7 mouse cellular contexts compared by ENCODE assay signal in the genomic region with DNA sequence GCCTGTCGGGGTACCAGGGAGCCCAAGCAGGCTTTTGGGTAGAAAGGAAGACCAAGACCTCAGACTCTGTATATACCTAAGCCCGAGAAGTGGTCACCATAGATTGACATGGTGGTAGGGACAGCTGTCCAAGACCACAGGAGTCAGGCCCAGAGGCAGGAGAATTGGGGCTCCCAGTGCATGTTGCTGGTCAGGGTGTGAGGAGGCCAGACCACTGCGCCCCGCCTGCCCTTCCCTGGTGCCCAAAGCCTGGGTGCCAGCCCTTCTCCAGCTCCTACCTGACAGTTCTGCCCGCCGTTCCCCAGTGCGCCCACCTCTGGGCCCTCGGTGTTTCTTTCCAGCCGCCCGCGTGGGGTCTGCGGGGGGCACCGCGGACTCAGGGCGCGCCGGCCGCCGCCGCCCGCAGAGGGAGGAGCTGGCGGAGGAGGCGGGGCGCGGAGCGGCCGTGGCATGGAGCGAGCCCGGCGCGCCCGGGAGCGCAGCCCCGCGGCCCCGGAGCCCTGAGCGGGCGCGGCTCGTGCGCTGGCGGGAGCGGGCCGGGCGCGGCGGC. TPM values are rescaled to one million over a fixed set of nuclear protein-coding genes. Genes with fewer than 3 reads are reported as not detected.
A peak's percentile ranks its signal among the peaks of the same experiment; 100 is the strongest.
DNase-seq lines count a peak whose midpoint lies in the region; ATAC-seq and TF ChIP-seq lines count a peak whose summit lies in the region.

No protein-coding gene starts in this region.

- no peaks in the 10 kb centered on the region; the same call in none of the 2 replicates for H3K36me3 ChIP-seq in lung, embryonic 16.5 days (ENCODE audit: control insufficient read depth, insufficient read depth, low read length)
- H3K36me3 ChIP-seq in embryonic facial prominence, embryonic 13.5 days: peaks cover 9% of the 10 kb centered on the region
- H3K36me3 ChIP-seq in limb, embryonic 10.5 days: no peaks in the 10 kb centered on the region

- no peaks in the 10 kb centered on the region for H3K9me3 ChIP-seq in lung, embryonic 16.5 days (ENCODE audit: control insufficient read depth, low read length)
- no peaks in the 10 kb centered on the region for H3K9me3 ChIP-seq in embryonic facial prominence, embryonic 13.5 days
- H3K9me3 ChIP-seq in limb, embryonic 10.5 days (replicated peaks): no peaks in the 10 kb centered on the region

- peak overlapping the region; percentile 66 for H3K9ac ChIP-seq in lung, embryonic 16.5 days (ENCODE audit: low read length)
- H3K9ac ChIP-seq in embryonic facial prominence, embryonic 13.5 days: peak overlapping the region; percentile 68

- H3K27ac ChIP-seq in lung, embryonic 16.5 days (ENCODE audit: low read length): no peak overlapping the region
- no peak overlapping the region; the same call in 1 of the 2 replicates for H3K27ac ChIP-seq in embryonic facial prominence, embryonic 13.5 days
- H3K27ac ChIP-seq in limb, embryonic 10.5 days: no peak overlapping the region
- H3K27ac ChIP-seq in olfactory bulb, adult 2 months (ENCODE audit: insufficient read depth, low read depth, low read length): no peak overlapping the region

- H3K4me1 ChIP-seq in lung, embryonic 16.5 days (replicated peaks; ENCODE audit: control insufficient read depth, insufficient read depth, low read length): 0 out of 2 replicates have a peak, but pooled peaks cover 4% of the 10 kb centered on the region
- peaks cover 18% of the 10 kb centered on the region for H3K4me1 ChIP-seq in embryonic facial prominence, embryonic 13.5 days
- peaks cover 12% of the 10 kb centered on the region for H3K4me1 ChIP-seq in limb, embryonic 10.5 days
- peaks cover 17% of the 10 kb centered on the region for H3K4me1 ChIP-seq in olfactory bulb, adult 2 months (ENCODE audit: control insufficient read depth, insufficient read depth, low read length)

- DNase-seq in lung, postnatal 36 days: no peak
- DNase-seq in limb, embryonic 10.5 days (ENCODE audit: low spot score): peak; percentile 53
- no peak for DNase-seq in left cerebral cortex, postnatal 14 days (ENCODE audit: low spot score in 2 of 2)

- peak overlapping the region; percentile 87 for H3K4me2 ChIP-seq in lung, embryonic 16.5 days (ENCODE audit: low read depth, low read length)
- H3K4me2 ChIP-seq in embryonic facial prominence, embryonic 13.5 days: peak overlapping the region; percentile 90

- H3K27me3 ChIP-seq in lung, embryonic 16.5 days (ENCODE audit: control insufficient read depth, insufficient read depth, low read depth, low read length): peaks cover 16% of the 10 kb centered on the region
- H3K27me3 ChIP-seq in embryonic facial prominence, embryonic 13.5 days: peaks cover 39% of the 10 kb centered on the region
- H3K27me3 ChIP-seq in limb, embryonic 10.5 days (ENCODE audit: low read depth, poor library complexity, severe bottlenecking): peaks cover 48% of the 10 kb centered on the region

- ATAC-seq in lung, embryonic 16.5 days (ENCODE audit: low read depth): peak; percentile 80
- no peak for ATAC-seq in embryonic facial prominence, embryonic 13.5 days (ENCODE audit: insufficient number of reproducible peaks, insufficient read depth, low FRiP score, low TSS enrichment, low read depth)
- no peak for ATAC-seq in granulocyte monocyte progenitor cell, adult 5-6 weeks (replicated peaks; ENCODE audit: poor library complexity, severe bottlenecking)

- intact Hi-C loops in left cerebral cortex, postnatal 14 days (cut with DNase I): no loop called here

- no peak for TF ChIP-seq CTCF in olfactory bulb, adult 2 months (IDR thresholded peaks at IDR 0.05; ENCODE audit: insufficient read depth, low read depth, low read length)

- no peak for TF ChIP-seq POLR2A in olfactory bulb, adult 2 months (IDR thresholded peaks at IDR 0.05; ENCODE audit: insufficient read depth, low read depth, low read length)

- H3K4me3 ChIP-seq in lung, embryonic 16.5 days (ENCODE audit: low read length): peak overlapping the region; percentile 62
- peak overlapping the region; percentile 73 for H3K4me3 ChIP-seq in embryonic facial prominence, embryonic 13.5 days
- H3K4me3 ChIP-seq in limb, embryonic 10.5 days: peak overlapping the region; percentile 72
- peak overlapping the region; percentile 61 for H3K4me3 ChIP-seq in olfactory bulb, adult 2 months (ENCODE audit: insufficient read depth, low read depth, low read length)

- 14% methylated on average over 11 of the region's 47 CpGs for WGBS in lung, embryonic 16.5 days
- 6% methylated on average over 29 of the region's 47 CpGs for WGBS in embryonic facial prominence, embryonic 13.5 days
- 13% methylated on average over 46 of the region's 47 CpGs for WGBS in limb, embryonic 10.5 days
- 31% methylated on average over 46 of the region's 47 CpGs for WGBS in olfactory bulb, adult 2 months

RNA-seq across cellular contexts. Expression of gene Shank3, which starts 23.9 kb away (rescaled TPM):
- polyA plus RNA-seq in lung, embryonic 16.5 days (2015; fragmentation: Nextera tagmentation; extraction: Ambion mirVana): 2.3 and 2.5 TPM in 2 replicates
- polyA plus RNA-seq in embryonic facial prominence, embryonic 13.5 days (2015; fragmentation: Nextera tagmentation; extraction: Ambion mirVana): 2.2 and 2.9 TPM in 2 replicates
- 2.1 and 2.8 TPM in 2 replicates for polyA plus RNA-seq in limb, embryonic 10.5 days (2016; fragmentation: Nextera tagmentation; extraction: Ambion mirVana)
- not detected in 2 replicates for polyA plus RNA-seq in olfactory bulb, adult 2 months (2012; ENCODE audit: insufficient read depth, insufficient read length, low replicate concordance, missing spikeins)
- total RNA-seq in granulocyte monocyte progenitor cell, adult 5-6 weeks (2014; fragmentation: Nextera tagmentation): 0.34 and 0.58 TPM in 2 replicates
- 0.26 and 0.47 TPM in 2 replicates for total RNA-seq in granulocyte monocyte progenitor cell, adult 5-6 weeks (2017)
- 100 to 1,000 TPM; 237 to 253 TPM for total RNA-seq in left cerebral cortex, postnatal 14 days (2021)

RNA-seq across cellular contexts. Expression of gene Acr, which starts 44.8 kb away (rescaled TPM):
- 0.14 and 0.20 TPM in 2 replicates for polyA plus RNA-seq in lung, embryonic 16.5 days (2015; fragmentation: Nextera tagmentation; extraction: Ambion mirVana)
- polyA plus RNA-seq in embryonic facial prominence, embryonic 13.5 days (2015; fragmentation: Nextera tagmentation; extraction: Ambion mirVana): 0.35 and 0.48 TPM in 2 replicates
- polyA plus RNA-seq in limb, embryonic 10.5 days (2016; fragmentation: Nextera tagmentation; extraction: Ambion mirVana): 0.10 TPM in 1 of 2 replicates, not detected in the other
- polyA plus RNA-seq in olfactory bulb, adult 2 months (2012; ENCODE audit: insufficient read depth, insufficient read length, low replicate concordance, missing spikeins): not detected in 2 replicates
- total RNA-seq in granulocyte monocyte progenitor cell, adult 5-6 weeks (2014; fragmentation: Nextera tagmentation): not detected in 2 replicates
- total RNA-seq in granulocyte monocyte progenitor cell, adult 5-6 weeks (2017): not detected in 2 replicates
- total RNA-seq in left cerebral cortex, postnatal 14 days (2021): 1 to 10 TPM; 1.2 to 1.3 TPM

RNA-seq across cellular contexts. Expression of gene Arsa, which starts 46.1 kb away (rescaled TPM):
- polyA plus RNA-seq in lung, embryonic 16.5 days (2015; fragmentation: Nextera tagmentation; extraction: Ambion mirVana): 22.1 and 27.0 TPM in 2 replicates
- polyA plus RNA-seq in embryonic facial prominence, embryonic 13.5 days (2015; fragmentation: Nextera tagmentation; extraction: Ambion mirVana): 20.8 and 22.9 TPM in 2 replicates
- 9.6 and 11.2 TPM in 2 replicates for polyA plus RNA-seq in limb, embryonic 10.5 days (2016; fragmentation: Nextera tagmentation; extraction: Ambion mirVana)
- not detected in 2 replicates for polyA plus RNA-seq in olfactory bulb, adult 2 months (2012; ENCODE audit: insufficient read depth, insufficient read length, low replicate concordance, missing spikeins)
- 12.7 and 21.4 TPM in 2 replicates for total RNA-seq in granulocyte monocyte progenitor cell, adult 5-6 weeks (2014; fragmentation: Nextera tagmentation)
- total RNA-seq in granulocyte monocyte progenitor cell, adult 5-6 weeks (2017): 8.5 and 30.3 TPM in 2 replicates
- 10 to 100 TPM; 27.7 to 31.2 TPM for total RNA-seq in left cerebral cortex, postnatal 14 days (2021)
